16 mouse cellular contexts compared by ENCODE assay signal in genomic region chr1:149388706-149389105, GRCm38 (mm10).
DNase-seq lines count a peak whose midpoint lies in the region; ATAC-seq and TF ChIP-seq lines count a peak whose summit lies in the region.
"Had no signal": no experiment of that assay in that cellular context is flagged by ENCODE, and none has a peak within 500 bp of the region (broad histone marks: within the 10 kb centered on the region; RNA-seq: fewer than 3 reads in every experiment).

No protein-coding gene starts in this region.

- DNase-seq in heart, adult 11 months: peak; percentile 95
- no peak for DNase-seq in heart, embryonic 10.5 days (ENCODE audit: low spot score)
- peak; percentile 44 for DNase-seq in midbrain, postnatal 0 days (ENCODE audit: low spot score)
- peak; percentile 66 for DNase-seq in gastrocnemius, adult 2 months
- DNase-seq in skeletal muscle tissue, adult 2 months (ENCODE audit: low read depth, low spot score): peak; percentile 54
- no peak for DNase-seq in adrenal gland, adult (ENCODE audit: inconsistent age in 2 of 2, low spot score in 1 of 2)
- no peak for DNase-seq in forebrain, postnatal 0 days
- DNase-seq: adrenal gland, adult 2 months; kidney, postnatal 25 days; spleen, adult 18-20 months had no signal

- H3K36me3 ChIP-seq in heart, embryonic 10.5 days: no peaks in the 10 kb centered on the region
- no peaks in the 10 kb centered on the region for H3K36me3 ChIP-seq in midbrain, postnatal 0 days (ENCODE audit: insufficient read depth, low read length)
- no peaks in the 10 kb centered on the region for H3K36me3 ChIP-seq in midbrain, embryonic 16.5 days (ENCODE audit: control insufficient read depth, insufficient read depth, low read length)
- H3K36me3 ChIP-seq in forebrain, postnatal 0 days (ENCODE audit: insufficient read depth): no peaks in the 10 kb centered on the region
- H3K36me3 ChIP-seq: liver, embryonic 15.5 days; midbrain, embryonic 15.5 days; neural tube, embryonic 12.5 days had no signal

- TF ChIP-seq CTCF in midbrain, postnatal 0 days (IDR thresholded peaks at IDR 0.05): no peak
- TF ChIP-seq CTCF in gastrocnemius, adult 2 months (IDR thresholded peaks at IDR 0.05): no peak
- TF ChIP-seq CTCF in forebrain, postnatal 0 days (IDR thresholded peaks at IDR 0.05; ENCODE audit: low read depth): no peak

- ATAC-seq in midbrain, postnatal 0 days (ENCODE audit: low FRiP score): no peak
- ATAC-seq in midbrain, embryonic 16.5 days: no peak
- ATAC-seq in forebrain, postnatal 0 days: no peak
- ATAC-seq: intestine, postnatal 0 days; midbrain, embryonic 15.5 days had no signal

- WGBS in heart, embryonic 10.5 days: 69% methylated on average over 3 of the region's 3 CpGs
- WGBS in midbrain, postnatal 0 days: 79% methylated on average over 3 of the region's 3 CpGs
- WGBS in midbrain, embryonic 16.5 days: 73% methylated on average over 3 of the region's 3 CpGs
- 73% methylated on average over 3 of the region's 3 CpGs for WGBS in forebrain, postnatal 0 days

- no peak overlapping the region for H3K4me2 ChIP-seq in midbrain, postnatal 0 days (ENCODE audit: low read depth, low read length, poor library complexity, severe bottlenecking)
- H3K4me2 ChIP-seq in midbrain, embryonic 16.5 days (ENCODE audit: low read length): no peak overlapping the region
- no peak overlapping the region for H3K4me2 ChIP-seq in forebrain, postnatal 0 days (ENCODE audit: low read depth)
- H3K4me2 ChIP-seq: liver, embryonic 15.5 days; midbrain, embryonic 15.5 days; neural tube, embryonic 12.5 days had no signal

- no peak overlapping the region for H3K4me3 ChIP-seq in heart, embryonic 10.5 days
- H3K4me3 ChIP-seq in midbrain, postnatal 0 days (ENCODE audit: low read depth, low read length): no peak overlapping the region
- H3K4me3 ChIP-seq in midbrain, embryonic 16.5 days (ENCODE audit: low read depth, low read length): no peak overlapping the region
- H3K4me3 ChIP-seq in gastrocnemius, adult 2 months: no peak overlapping the region
- no peak overlapping the region for H3K4me3 ChIP-seq in forebrain, postnatal 0 days (ENCODE audit: low read depth, low read length)
- H3K4me3 ChIP-seq: erythroblast, embryonic 14.5 days; liver, embryonic 15.5 days; midbrain, embryonic 15.5 days; neural tube, embryonic 12.5 days had no signal

- H3K4me1 ChIP-seq in heart, embryonic 10.5 days: no peaks in the 10 kb centered on the region
- H3K4me1 ChIP-seq in midbrain, postnatal 0 days (ENCODE audit: insufficient read depth, low read length): no peaks in the 10 kb centered on the region
- no peaks in the 10 kb centered on the region for H3K4me1 ChIP-seq in midbrain, embryonic 16.5 days (ENCODE audit: control insufficient read depth, insufficient read depth, low read length)
- H3K4me1 ChIP-seq in forebrain, postnatal 0 days (ENCODE audit: insufficient read depth): no peaks in the 10 kb centered on the region
- H3K4me1 ChIP-seq: liver, embryonic 15.5 days; midbrain, embryonic 15.5 days; neural tube, embryonic 12.5 days had no signal

- H3K9me3 ChIP-seq in heart, embryonic 10.5 days: no peaks in the 10 kb centered on the region
- no peaks in the 10 kb centered on the region for H3K9me3 ChIP-seq in midbrain, postnatal 0 days (ENCODE audit: low read length)
- no peaks in the 10 kb centered on the region for H3K9me3 ChIP-seq in midbrain, embryonic 16.5 days (replicated peaks; ENCODE audit: control insufficient read depth, low read length, poor library complexity, severe bottlenecking)
- no peaks in the 10 kb centered on the region for H3K9me3 ChIP-seq in forebrain, postnatal 0 days (ENCODE audit: low read length)
- H3K9me3 ChIP-seq: liver, embryonic 15.5 days; midbrain, embryonic 15.5 days; neural tube, embryonic 12.5 days had no signal

- no peak overlapping the region for H3K9ac ChIP-seq in midbrain, postnatal 0 days (replicated peaks; ENCODE audit: low read length, poor library complexity, severe bottlenecking)
- H3K9ac ChIP-seq in midbrain, embryonic 16.5 days (ENCODE audit: low read depth, low read length): no peak overlapping the region
- H3K9ac ChIP-seq in forebrain, postnatal 0 days: no peak overlapping the region
- H3K9ac ChIP-seq: liver, embryonic 15.5 days; midbrain, embryonic 15.5 days; neural tube, embryonic 12.5 days had no signal

- no peaks in the 10 kb centered on the region for H3K27me3 ChIP-seq in heart, embryonic 10.5 days (ENCODE audit: insufficient read depth, poor library complexity, severe bottlenecking)
- H3K27me3 ChIP-seq in midbrain, postnatal 0 days (ENCODE audit: insufficient read depth, low read length): no peaks in the 10 kb centered on the region
- no peaks in the 10 kb centered on the region for H3K27me3 ChIP-seq in midbrain, embryonic 16.5 days (ENCODE audit: control insufficient read depth, insufficient read depth, low read depth, low read length)
- no peaks in the 10 kb centered on the region for H3K27me3 ChIP-seq in forebrain, postnatal 0 days (ENCODE audit: insufficient read depth, low read length)
- H3K27me3 ChIP-seq: liver, embryonic 15.5 days; midbrain, embryonic 15.5 days; neural tube, embryonic 12.5 days had no signal

- intact Hi-C loops in gastrocnemius, adult 2 months (cut with DNase I): no loop called here

- H3K27ac ChIP-seq in heart, embryonic 10.5 days: no peak overlapping the region
- no peak overlapping the region for H3K27ac ChIP-seq in midbrain, postnatal 0 days (ENCODE audit: low read depth, low read length)
- no peak overlapping the region for H3K27ac ChIP-seq in midbrain, embryonic 16.5 days (ENCODE audit: low read length)
- no peak overlapping the region for H3K27ac ChIP-seq in gastrocnemius, adult 2 months
- H3K27ac ChIP-seq in forebrain, postnatal 0 days (ENCODE audit: low read depth, low read length): no peak overlapping the region
- H3K27ac ChIP-seq: liver, embryonic 15.5 days; midbrain, embryonic 15.5 days; neural tube, embryonic 12.5 days had no signal

Comparison
In these comparisons a context has a peak if more than half of its experiments do, and no peak if none do; other contexts are left out.
1. DNase-seq: peak in heart, adult 11 months (single experiment), midbrain, postnatal 0 days (single experiment), gastrocnemius, adult 2 months (single experiment) and skeletal muscle tissue, adult 2 months (single experiment); none in heart, embryonic 10.5 days (single experiment), adrenal gland, adult (0 of 2) and forebrain, postnatal 0 days (single experiment).